Mouse (Mus musculus): ENCODE data around the gene Itfg2.
A peak's percentile ranks its signal among the peaks of the same experiment; 100 is the strongest.

Gene Itfg2

GRCm38 (mm10) chr6:128433566-128433965 is 8.8 kb upstream of the Itfg2 start:
- no peak for DNase-seq

GRCm38 (mm10) chr6:128432356-128432915 is 7.7 kb upstream of the Itfg2 start:
- no peak for DNase-seq

GRCm38 (mm10) chr6:128429826-128430225 is 5.1 kb upstream of the Itfg2 start:
- no peak for DNase-seq

- no peak for DNase-seq
These were observed 4.6 kb upstream of the Itfg2 start for GRCm38 (mm10) chr6:128429300-128429699.

- DNase-seq = no peak
These were observed 2.8 kb upstream of the Itfg2 start for GRCm38 (mm10) chr6:128427571-128427970.

- DNase-seq = no peak
These were observed 315 bp upstream of the Itfg2 start for GRCm38 (mm10) chr6:128425046-128425445.

- DNase-seq = no peak
These were observed 1.0 kb downstream of the Itfg2 start for GRCm38 (mm10) chr6:128423496-128424268.

GRCm38 (mm10) chr6:128421480-128421879 is 3.3 kb downstream of the Itfg2 start:
- DNase-seq = no peak

GRCm38 (mm10) chr6:128421036-128421435 is 3.7 kb downstream of the Itfg2 start:
- DNase-seq = no peak

GRCm38 (mm10) chr6:128418076-128418475 is 6.7 kb downstream of the Itfg2 start:
- no peak for DNase-seq

DNA sequence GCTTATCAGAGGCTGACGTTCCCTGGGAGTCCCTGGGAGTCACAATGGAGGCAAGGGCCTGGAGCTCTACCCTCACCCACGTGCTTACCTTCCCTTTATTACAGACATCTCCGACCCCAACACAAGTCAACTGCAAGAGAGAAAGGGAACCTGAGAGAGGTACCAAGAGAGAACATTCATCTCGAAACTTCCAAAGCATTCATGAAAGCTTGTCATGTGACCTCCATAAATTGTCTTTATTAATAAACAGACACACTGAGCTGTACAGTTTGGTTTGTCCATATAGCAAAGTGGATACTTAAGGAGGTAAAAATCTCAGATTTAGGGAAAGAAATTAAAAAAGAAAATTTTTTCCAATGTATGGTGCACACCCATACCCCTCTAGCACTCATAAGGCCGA is 8.6 kb downstream of the Itfg2 start:
- DNase-seq = no peak

DNA sequence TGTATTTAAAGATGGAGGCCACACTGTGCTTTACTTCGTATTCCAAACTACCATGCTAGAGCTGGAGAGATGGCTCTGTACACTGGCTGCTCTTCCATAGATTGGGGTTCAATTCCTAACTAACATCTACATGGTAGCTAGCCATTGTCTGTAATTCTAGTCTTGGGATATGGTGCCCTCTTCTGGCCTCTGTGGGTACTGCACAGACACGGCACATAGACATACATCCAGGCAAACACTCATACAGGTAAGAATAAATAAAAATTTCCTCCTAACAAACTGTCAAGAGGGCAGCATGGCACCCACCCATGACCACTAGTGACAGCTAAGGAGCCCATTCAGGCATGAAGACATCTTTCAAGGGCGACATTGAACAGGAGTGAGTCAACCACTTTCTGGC is 13.6 kb downstream of the Itfg2 start:
- DNase-seq = peak; percentile 64

DNA sequence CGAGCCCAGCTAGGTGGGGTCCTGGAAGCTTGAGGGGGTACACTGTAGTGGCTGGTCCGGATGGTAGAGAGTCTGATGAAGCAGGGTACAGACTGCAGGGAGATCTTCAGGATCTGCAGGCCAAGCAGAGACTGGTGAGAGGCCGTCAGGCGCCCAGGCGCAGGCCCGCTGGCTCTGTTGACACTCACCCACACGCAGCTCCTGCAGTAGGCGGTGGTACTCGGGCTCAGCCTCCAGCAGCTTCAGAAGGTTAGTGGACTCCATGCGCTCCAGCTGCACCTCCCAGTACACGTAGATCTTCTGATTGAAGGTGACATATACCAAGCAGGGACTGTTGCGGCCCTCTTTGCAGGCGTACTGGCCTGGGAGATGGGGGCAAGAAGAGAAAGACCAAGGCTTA is 14.4 kb downstream of the Itfg2 start:
- no peak for DNase-seq

GRCm38 (mm10) chr6:128408544-128409125 is 16.1 kb downstream of the Itfg2 start:
- no peak for DNase-seq

DNA sequence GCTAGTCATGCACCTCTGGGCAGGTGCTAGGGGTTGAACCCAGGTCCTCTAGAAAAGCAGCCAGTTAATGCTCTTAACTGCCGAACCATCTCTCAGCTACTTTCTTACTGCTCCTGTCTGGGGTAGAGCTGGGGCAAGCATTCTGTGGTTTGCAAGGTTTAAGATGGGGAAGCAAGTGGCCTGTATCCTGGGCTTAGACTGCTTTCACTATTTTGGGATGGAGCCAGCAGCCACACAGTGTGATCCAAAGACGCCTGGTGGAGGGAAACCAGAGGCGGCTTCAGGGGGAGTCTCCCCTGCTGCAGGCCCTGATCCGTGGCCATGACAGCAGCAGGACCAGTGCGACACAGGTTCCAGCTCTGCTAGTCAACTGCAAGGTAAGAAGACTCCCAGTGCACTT is 20.0 kb downstream of the Itfg2 start:
- no peak for DNase-seq

DNA sequence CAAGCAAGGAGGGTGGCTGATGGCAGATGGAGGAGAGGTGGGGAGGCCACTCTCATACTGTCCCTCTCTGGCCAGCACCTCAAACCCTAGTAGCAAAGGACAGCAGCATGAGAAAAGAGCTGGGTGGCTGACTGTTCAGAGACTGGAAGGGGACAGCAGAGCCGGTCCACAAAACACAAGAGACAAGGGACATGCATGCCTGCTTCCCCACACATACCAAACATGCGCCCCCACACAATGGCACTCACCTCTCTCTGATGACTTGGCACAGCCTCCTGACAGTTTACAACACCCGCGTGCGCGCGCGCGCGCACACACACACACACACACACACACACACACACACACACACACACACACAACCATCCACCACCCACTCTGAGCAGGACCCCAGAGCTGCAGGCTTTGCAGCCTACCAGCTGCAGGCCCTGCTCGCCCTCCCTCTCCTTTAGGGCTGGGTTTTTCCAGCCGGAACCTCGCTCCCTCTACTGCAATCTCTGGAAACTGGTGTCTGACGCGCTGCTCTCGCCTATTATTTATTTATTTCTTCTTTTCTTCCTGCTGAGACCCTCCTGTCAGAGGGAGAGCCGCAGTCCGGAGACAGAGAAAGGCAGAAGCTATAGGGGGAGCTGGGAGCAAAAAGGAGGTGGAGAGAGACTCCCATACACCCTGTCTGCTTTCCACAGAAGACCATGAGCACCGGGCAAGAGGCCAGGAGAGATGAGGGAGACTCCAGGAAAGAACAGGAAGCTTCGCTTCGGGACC is 25.1 kb downstream of the Itfg2 start:
- peak; percentile 40 for DNase-seq

DNA sequence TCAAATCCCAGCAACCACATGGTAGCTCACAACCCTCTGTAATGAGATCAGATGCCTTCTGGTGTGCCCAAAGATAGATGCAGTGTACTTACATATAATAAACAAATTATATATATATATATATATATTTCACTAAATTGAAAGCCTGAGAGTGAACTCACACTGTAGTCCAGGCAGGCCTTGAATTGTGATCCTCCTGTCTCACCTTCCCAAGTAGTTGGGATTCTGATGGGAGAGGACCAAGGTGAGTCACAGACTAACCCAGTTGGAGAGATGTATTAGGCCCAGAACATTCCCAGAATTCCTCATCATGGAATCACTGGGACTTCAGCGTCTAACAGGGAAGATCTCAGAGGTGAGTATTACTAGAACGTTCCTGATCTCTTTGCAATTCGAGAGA is 25.7 kb downstream of the Itfg2 start, which contains the start of gene Nrip2:
Gene Nrip2 (plus strand): TSS at position 301 of the 400 bp plus-strand sequence.
- DNase-seq = no peak

GRCm38 (mm10) chr6:128397574-128398261 is 27.0 kb downstream of the Itfg2 start:
- peak; percentile 42 for DNase-seq

GRCm38 (mm10) chr6:128390683-128391082 is 34.0 kb downstream of the Itfg2 start:
- no peak for DNase-seq

DNA sequence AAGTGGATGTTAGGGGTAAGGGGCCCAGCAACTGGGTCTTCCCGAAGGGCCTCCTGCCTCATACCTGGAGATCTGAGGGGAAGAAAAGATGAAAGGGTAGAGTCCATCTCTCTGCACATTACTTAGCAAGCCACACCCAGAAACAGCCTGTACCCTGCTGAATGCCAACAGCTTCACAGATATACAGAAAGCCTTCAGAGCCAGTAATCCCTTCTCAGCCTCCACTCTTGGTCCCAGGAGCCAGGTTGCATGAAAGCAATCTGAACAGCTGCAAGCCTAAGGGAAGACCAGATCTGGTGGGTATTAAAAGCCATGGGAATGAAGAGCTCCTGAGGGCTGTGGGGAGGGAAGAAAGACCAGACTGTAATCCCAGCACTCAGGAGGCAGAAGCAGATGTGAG is 35.5 kb downstream of the Itfg2 start:
- no peak for DNase-seq

- no peak for DNase-seq
These were observed 39.7 kb downstream of the Itfg2 start for GRCm38 (mm10) chr6:128385026-128385425.

- no peak for DNase-seq
These were observed 41.0 kb downstream of the Itfg2 start for GRCm38 (mm10) chr6:128383752-128384151.

DNA sequence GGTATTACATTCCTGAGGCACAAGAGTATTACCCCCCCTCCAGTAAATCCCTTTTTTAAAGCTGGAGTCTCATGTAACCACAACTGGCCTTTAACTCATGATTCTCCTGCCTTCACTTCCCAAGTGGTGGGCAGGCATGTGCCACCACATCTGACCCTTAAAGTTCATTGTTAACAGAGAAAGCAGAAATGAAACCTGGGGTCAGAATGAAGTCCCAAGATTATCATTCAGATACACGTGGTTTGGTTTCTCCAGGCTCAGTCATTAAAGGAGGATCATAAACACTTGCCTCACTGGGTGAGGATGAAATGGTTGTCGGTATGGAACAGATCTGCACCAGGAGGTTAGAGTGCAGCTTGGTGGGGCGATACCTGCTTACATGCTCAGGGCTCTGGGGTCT is 43.5 kb downstream of the Itfg2 start:
- no peak for DNase-seq
